Mouse (Mus musculus): ENCODE measurements around the gene Sorcs2. TPM values are rescaled to one million over a fixed set of nuclear protein-coding genes. Genes with fewer than 3 reads are reported as not detected.

The Sorcs2 gene
- polyA plus RNA-seq, 1 experiment from 2014 or later: 11.1 TPM

GRCm38 (mm10) chr5:36382721-36383120 lies 15.2 kb downstream of the Sorcs2 start:
- H3K4me1 ChIP-seq (ENCODE audit: control insufficient read depth, insufficient read depth, low read length): no peaks in the 10 kb centered on the region
- whole genome bisulfite sequencing: 92% methylated on average over 4 of the region's 4 CpGs
- H3K27me3 ChIP-seq (ENCODE audit: control insufficient read depth, insufficient read depth, low read length): no peaks in the 10 kb centered on the region
- ATAC-seq (ENCODE audit: low read depth): no peak
- H3K4me3 ChIP-seq (ENCODE audit: low read depth, low read length): no peak overlapping the region
- H3K9ac ChIP-seq (replicated peaks; ENCODE audit: low read depth, low read length): no peak overlapping the region
- no peak overlapping the region for H3K27ac ChIP-seq (ENCODE audit: low read depth, low read length)
- no peaks in the 10 kb centered on the region for H3K36me3 ChIP-seq (ENCODE audit: control insufficient read depth, insufficient read depth, low read length)
- H3K9me3 ChIP-seq (ENCODE audit: control insufficient read depth, low read length): no peaks in the 10 kb centered on the region
- no peak overlapping the region for H3K4me2 ChIP-seq (ENCODE audit: low read depth, low read length)

- H3K4me3 ChIP-seq (ENCODE audit: low read depth, low read length): no peak overlapping the region
Observed at GRCm38 (mm10) chr5:36382134-36382693, 15.7 kb downstream of the Sorcs2 start.

GRCm38 (mm10) chr5:36379938-36380511 lies 17.9 kb downstream of the Sorcs2 start:
- Histone ChIP-seq H3K36me3 (ENCODE audit: control insufficient read depth, insufficient read depth, low read length) (no peaks in the 10 kb centered on the region), H3K9me3 (ENCODE audit: control insufficient read depth, low read length) (no peaks in the 10 kb centered on the region), H3K4me1 (ENCODE audit: control insufficient read depth, insufficient read depth, low read length) (peaks cover 7% of the 10 kb centered on the region; the same call in 1 of the 2 replicates), H3K9ac (replicated peaks; ENCODE audit: low read depth, low read length) (no peak overlapping the region), H3K27me3 (ENCODE audit: control insufficient read depth, insufficient read depth, low read length) (no peaks in the 10 kb centered on the region), H3K27ac (ENCODE audit: low read depth, low read length) (no peak overlapping the region), H3K4me3 (ENCODE audit: low read depth, low read length) (no peak overlapping the region), H3K4me2 (ENCODE audit: low read depth, low read length) (no peak overlapping the region)
- ATAC-seq (ENCODE audit: low read depth): no peak
- WGBS: 83% methylated on average over 6 of the region's 6 CpGs

More at GRCm38 (mm10) chr5:36382134-36382693, 15.7 kb downstream of the Sorcs2 start:
- Histone ChIP-seq H3K4me1 (ENCODE audit: control insufficient read depth, insufficient read depth, low read length) (no peaks in the 10 kb centered on the region), H3K4me2 (ENCODE audit: low read depth, low read length) (no peak overlapping the region), H3K27me3 (ENCODE audit: control insufficient read depth, insufficient read depth, low read length) (no peaks in the 10 kb centered on the region), H3K36me3 (ENCODE audit: control insufficient read depth, insufficient read depth, low read length) (no peaks in the 10 kb centered on the region), H3K27ac (ENCODE audit: low read depth, low read length) (no peak overlapping the region), H3K9me3 (ENCODE audit: control insufficient read depth, low read length) (no peaks in the 10 kb centered on the region), H3K9ac (replicated peaks; ENCODE audit: low read depth, low read length) (no peak overlapping the region)
- 78% methylated on average over 8 of the region's 8 CpGs for WGBS
- no peak for ATAC-seq (ENCODE audit: low read depth)

- Histone ChIP-seq H3K27me3 (ENCODE audit: control insufficient read depth, insufficient read depth, low read length) (no peaks in the 10 kb centered on the region), H3K9me3 (ENCODE audit: control insufficient read depth, low read length) (no peaks in the 10 kb centered on the region), H3K36me3 (ENCODE audit: control insufficient read depth, insufficient read depth, low read length) (no peaks in the 10 kb centered on the region), H3K9ac (replicated peaks; ENCODE audit: low read depth, low read length) (no peak overlapping the region), H3K27ac (ENCODE audit: low read depth, low read length) (no peak overlapping the region), H3K4me2 (ENCODE audit: low read depth, low read length) (no peak overlapping the region), H3K4me1 (ENCODE audit: control insufficient read depth, insufficient read depth, low read length) (peaks cover 17% of the 10 kb centered on the region), H3K4me3 (ENCODE audit: low read depth, low read length) (no peak overlapping the region)
- 91% methylated on average over 2 of the region's 2 CpGs for WGBS
- ATAC-seq (ENCODE audit: low read depth): no peak
Observed at GRCm38 (mm10) chr5:36378370-36378738, 19.6 kb downstream of the Sorcs2 start.

- no peaks in the 10 kb centered on the region for H3K27me3 ChIP-seq (ENCODE audit: control insufficient read depth, insufficient read depth, low read length)
- no peak overlapping the region for H3K4me2 ChIP-seq (ENCODE audit: low read depth, low read length)
- no peaks in the 10 kb centered on the region for H3K36me3 ChIP-seq (ENCODE audit: control insufficient read depth, insufficient read depth, low read length)
- H3K9me3 ChIP-seq (ENCODE audit: control insufficient read depth, low read length): no peaks in the 10 kb centered on the region
- no peak overlapping the region for H3K27ac ChIP-seq (ENCODE audit: low read depth, low read length)
- H3K4me1 ChIP-seq (ENCODE audit: control insufficient read depth, insufficient read depth, low read length): peaks cover 21% of the 10 kb centered on the region
- no peak for ATAC-seq (ENCODE audit: low read depth)
- H3K4me3 ChIP-seq (ENCODE audit: low read depth, low read length): no peak overlapping the region
- H3K9ac ChIP-seq (replicated peaks; ENCODE audit: low read depth, low read length): no peak overlapping the region
- 82% methylated on average over 8 of the region's 8 CpGs for WGBS
Observed at GRCm38 (mm10) chr5:36377456-36378369, 20.2 kb downstream of the Sorcs2 start.

- H3K36me3 ChIP-seq (ENCODE audit: control insufficient read depth, insufficient read depth, low read length): no peaks in the 10 kb centered on the region
- no peaks in the 10 kb centered on the region for H3K9me3 ChIP-seq (ENCODE audit: control insufficient read depth, low read length)
- ATAC-seq (ENCODE audit: low read depth): no peak
- H3K27me3 ChIP-seq (ENCODE audit: control insufficient read depth, insufficient read depth, low read length): no peaks in the 10 kb centered on the region
- peaks cover 23% of the 10 kb centered on the region for H3K4me1 ChIP-seq (ENCODE audit: control insufficient read depth, insufficient read depth, low read length)
- no peak overlapping the region for H3K4me2 ChIP-seq (ENCODE audit: low read depth, low read length)
- 29% methylated on average over 8 of the region's 8 CpGs for WGBS
- no peak overlapping the region for H3K9ac ChIP-seq (replicated peaks; ENCODE audit: low read depth, low read length)
- no peak overlapping the region for H3K27ac ChIP-seq (ENCODE audit: low read depth, low read length)
- no peak overlapping the region for H3K4me3 ChIP-seq (ENCODE audit: low read depth, low read length)
Observed at GRCm38 (mm10) chr5:36375886-36376285, 22.1 kb downstream of the Sorcs2 start.

- Histone ChIP-seq H3K36me3 (ENCODE audit: control insufficient read depth, insufficient read depth, low read length) (no peaks in the 10 kb centered on the region), H3K27me3 (ENCODE audit: control insufficient read depth, insufficient read depth, low read length) (no peaks in the 10 kb centered on the region), H3K4me3 (ENCODE audit: low read depth, low read length) (no peak overlapping the region), H3K4me1 (ENCODE audit: control insufficient read depth, insufficient read depth, low read length) (peaks cover 24% of the 10 kb centered on the region), H3K9ac (replicated peaks; ENCODE audit: low read depth, low read length) (no peak overlapping the region), H3K27ac (ENCODE audit: low read depth, low read length) (no peak overlapping the region), H3K4me2 (ENCODE audit: low read depth, low read length) (no peak overlapping the region), H3K9me3 (ENCODE audit: control insufficient read depth, low read length) (no peaks in the 10 kb centered on the region)
- 37% methylated on average over 19 of the region's 19 CpGs for WGBS
- ATAC-seq (ENCODE audit: low read depth): no peak
Observed at GRCm38 (mm10) chr5:36374221-36375050, 23.5 kb downstream of the Sorcs2 start.

- no peaks in the 10 kb centered on the region for H3K9me3 ChIP-seq (ENCODE audit: control insufficient read depth, low read length)
- H3K36me3 ChIP-seq (ENCODE audit: control insufficient read depth, insufficient read depth, low read length): no peaks in the 10 kb centered on the region
- H3K9ac ChIP-seq (replicated peaks; ENCODE audit: low read depth, low read length): no peak overlapping the region
- peaks cover 28% of the 10 kb centered on the region for H3K4me1 ChIP-seq (ENCODE audit: control insufficient read depth, insufficient read depth, low read length)
- no peak overlapping the region for H3K4me2 ChIP-seq (ENCODE audit: low read depth, low read length)
- no peaks in the 10 kb centered on the region for H3K27me3 ChIP-seq (ENCODE audit: control insufficient read depth, insufficient read depth, low read length)
- no peak; the same call in 1 of the 2 replicates for ATAC-seq (ENCODE audit: low read depth)
- no peak overlapping the region for H3K27ac ChIP-seq (ENCODE audit: low read depth, low read length)
- no peak overlapping the region for H3K4me3 ChIP-seq (ENCODE audit: low read depth, low read length)
- 15% methylated on average over 11 of the region's 11 CpGs for WGBS
Observed at GRCm38 (mm10) chr5:36373246-36373891, 24.6 kb downstream of the Sorcs2 start.
